Mouse (Mus musculus) E14TG2a.4 (cell line): ENCODE measurements at regions not wholly inside any gene's neighbourhood (a gene's known extent, or its start where the extent isn't known, plus 50 kb on each side); places are given as distances from the start of the nearest gene placed in this dataset.
"Not testable (repeated sequence)": the region's sequence is repeated elsewhere in the genome, so short reads cannot be mapped to it uniquely, and the experiment has no call there.

ENCODE experiments used
- H3K27me3 ChIP-seq: 2 replicates; pipeline ENCODE4 v1.6.1; 2014; ENCODE audit warnings: low read length, control low read depth; ENCODE audit not compliant: insufficient read depth
- H3K36me3 ChIP-seq: 2 replicates; pipeline ENCODE4 v1.6.1; 2014; ENCODE audit warnings: low read length, control low read depth; ENCODE audit not compliant: insufficient read depth
- H3K4me1 ChIP-seq: replicated peaks from 2 replicates; pipeline ENCODE4 v1.6.1; 2014; ENCODE audit warnings: low read depth, low read length, control low read depth
- H3K4me3 ChIP-seq: replicated peaks from 2 replicates; pipeline ENCODE4 v1.5.1; 2014; ENCODE audit warnings: mild to moderate bottlenecking, low read length
- H3K9me3 ChIP-seq: 2 replicates; pipeline ENCODE4 v1.6.1; 2014; ENCODE audit warnings: low read length, control low read depth

DNA sequence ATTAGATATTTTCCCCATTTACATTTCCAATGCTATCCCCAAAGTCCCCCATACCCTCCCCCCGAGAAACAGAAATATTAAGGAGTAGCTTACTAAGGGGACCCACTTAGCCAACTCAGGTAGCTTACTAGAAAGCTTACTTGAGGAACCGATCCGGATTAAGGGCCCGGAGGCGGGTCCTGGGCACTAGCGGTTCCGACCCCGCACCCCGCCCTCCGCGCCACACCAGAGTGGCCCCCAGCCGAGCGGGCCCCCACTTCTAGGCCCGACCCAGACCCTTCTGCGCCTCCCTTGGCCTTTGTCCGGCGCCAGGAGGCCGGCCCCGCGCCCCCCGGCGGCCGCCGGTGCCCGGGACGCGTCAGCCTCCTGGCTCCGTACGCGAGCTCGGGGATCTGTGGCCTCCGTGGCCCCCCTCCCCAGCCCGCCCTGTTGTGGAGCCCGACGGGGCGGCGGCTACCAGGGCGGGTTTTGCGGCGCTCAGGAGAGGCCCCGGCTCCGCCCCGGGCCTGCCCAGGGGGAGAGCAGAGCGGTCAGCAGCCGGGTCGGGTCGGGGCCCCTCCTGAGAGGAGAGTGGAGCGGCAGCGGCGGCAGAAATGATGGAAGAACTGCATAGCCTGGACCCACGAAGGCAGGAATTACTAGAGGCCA lies 106.5 kb downstream of the Zfp600 start:
- H3K9me3 ChIP-seq, H3K4me1 ChIP-seq, H3K27me3 ChIP-seq, H3K36me3 ChIP-seq: not testable (repeated sequence)
- H3K4me3 ChIP-seq, result peak overlapping the region; percentile 68

GRCm38 (mm10) chr4:146263790-146264189 lies 107.2 kb downstream of the Zfp600 start:
- not testable (repeated sequence) for H3K4me1 ChIP-seq, H3K36me3 ChIP-seq, H3K27me3 ChIP-seq, H3K9me3 ChIP-seq
- H3K4me3 ChIP-seq, result peak overlapping the region; percentile 68

DNA sequence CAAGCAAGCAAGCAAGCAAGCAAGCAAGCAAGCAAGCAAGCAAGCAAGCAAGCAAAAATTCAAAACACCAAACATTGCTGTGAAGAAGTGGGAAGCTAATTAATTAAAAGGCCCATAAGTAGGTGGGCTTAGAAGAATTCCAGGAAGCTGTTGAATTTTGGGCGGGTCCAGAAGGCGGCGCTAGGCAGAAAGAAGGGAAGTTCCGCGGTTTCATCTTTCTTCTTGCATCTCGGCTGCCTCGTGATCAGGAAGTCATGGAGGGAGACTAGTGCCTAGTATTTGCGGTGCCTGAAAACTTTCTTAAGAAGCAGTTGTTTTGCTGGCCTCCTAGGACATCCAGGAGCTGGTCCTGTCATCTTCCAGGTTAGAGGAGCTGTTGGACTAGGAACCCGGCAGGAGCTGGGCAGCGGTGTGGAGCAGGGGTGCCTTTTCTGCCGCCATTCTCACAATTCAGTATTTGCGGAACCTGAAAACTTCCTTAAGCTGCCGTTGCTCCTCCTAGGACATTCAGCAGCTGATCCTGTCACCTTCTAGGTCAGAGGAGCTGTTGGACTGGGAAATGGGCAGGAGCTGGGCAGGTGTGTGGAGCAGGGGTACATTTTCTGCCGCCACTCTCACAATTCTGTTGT lies 113.6 kb downstream of the Zfp600 start:
- not testable (repeated sequence) for H3K9me3 ChIP-seq, H3K4me3 ChIP-seq, H3K4me1 ChIP-seq, H3K36me3 ChIP-seq, H3K27me3 ChIP-seq
